Mouse (Mus musculus) lung, embryonic 15.5 days (tissue): ENCODE data around the gene Olfr804. TPM values are rescaled to one million over a fixed set of nuclear protein-coding genes. Genes with fewer than 3 reads are reported as not detected.

ENCODE experiments used
- ATAC-seq: fragments of 200-750 bp; cut with Nextera tagmentation; 2 replicates; pipeline ENCODE4 v1.8.0; 2017; ENCODE audit warnings: moderate number of reproducible peaks, borderline replicate concordance; ENCODE audit not compliant: low FRiP score, low TSS enrichment; ENCODE audit errors: extremely low read depth
- H3K27ac ChIP-seq: fragments of 300-500 bp; sonication (generic); 2 replicates; pipeline ENCODE4 v1.5.1; 2015; ENCODE audit warnings: moderate library complexity, mild to moderate bottlenecking, inconsistent platforms
- H3K27me3 ChIP-seq: fragments of 300-500 bp; sonication (generic); 2 replicates; pipeline ENCODE4 v1.6.1; 2015; ENCODE audit warnings: inconsistent platforms
- H3K36me3 ChIP-seq: fragments of 300-500 bp; sonication (generic); 2 replicates; pipeline ENCODE4 v1.6.1; 2015; ENCODE audit warnings: inconsistent platforms
- H3K4me1 ChIP-seq: fragments of 300-500 bp; sonication (generic); 2 replicates; pipeline ENCODE4 v1.6.1; 2015; ENCODE audit warnings: inconsistent platforms
- H3K4me2 ChIP-seq: fragments of 300-500 bp; sonication (generic); 2 replicates; pipeline ENCODE4 v1.6.1; 2015; ENCODE audit warnings: inconsistent platforms, mild to moderate bottlenecking, moderate library complexity
- H3K4me3 ChIP-seq: fragments of 300-500 bp; sonication (generic); 2 replicates; pipeline ENCODE4 v1.5.1; 2015; ENCODE audit warnings: mild to moderate bottlenecking, inconsistent platforms
- H3K9ac ChIP-seq: fragments of 300-500 bp; sonication (generic); 2 replicates; pipeline ENCODE4 v1.6.1; 2015; ENCODE audit warnings: inconsistent platforms
- H3K9me3 ChIP-seq: fragments of 300-500 bp; sonication (generic); 2 replicates; pipeline ENCODE4 v1.6.1; 2016; ENCODE audit warnings: inconsistent platforms
- WGBS: fragments of 180-500 bp; shearing (Covaris S2); methylation state at CpG from one replicate; pipeline ENCODE4 v1.1.7; 2015; 5-methylcytosine and 5-hydroxymethylcytosine counted together
- microRNA-seq: library from miRNA; unstranded; fragments of <30 nt; microRNA quantifications from one replicate; pipeline ENCODE4, GENCODE M21; 2016
- polyA plus RNA-seq: library from polyadenylated mRNA; unstranded; fragments of >200 nt; fragmentation: Nextera tagmentation; extraction: Ambion mirVana; gene quantifications from 2 replicates; pipeline ENCODE4 v1.2.1, GENCODE M21; 2015

The Olfr804 gene
- not detected in 2 replicates for polyA plus RNA-seq

GRCm38 (mm10) chr10:129702910-129703309 lies at the start of gene Olfr804:
Gene Olfr804 (plus strand): TSS chr10:129703210.
- ATAC-seq = no peak

DNA sequence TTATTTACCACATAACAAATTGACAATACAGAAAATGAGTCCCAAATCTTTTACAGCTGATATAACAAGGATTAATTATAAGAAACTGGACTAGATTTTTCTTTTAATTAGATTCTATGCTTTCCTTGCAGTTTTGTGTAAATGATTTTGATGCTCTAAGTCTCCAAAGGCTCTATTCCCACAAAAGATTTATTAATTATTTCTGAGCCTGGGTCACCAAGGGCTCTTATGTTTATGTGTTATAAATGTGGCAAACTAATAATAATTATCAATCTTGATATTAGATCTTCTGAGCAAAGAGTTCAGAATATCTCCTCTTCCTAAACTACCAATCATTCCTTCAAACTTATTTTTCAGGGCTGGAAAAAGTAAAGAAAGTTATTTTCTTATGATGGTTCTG lies 45.6 kb upstream of the Olfr804 start, which contains the start of gene Olfr800:
Gene Olfr800 (plus strand): TSS at position 301 of the 400 bp plus-strand sequence.
- H3K9me3 ChIP-seq = no peaks in the 10 kb centered on the region
- H3K4me3 ChIP-seq = no peak within 1 kb of the TSS
- no peaks in the 10 kb centered on the region for H3K36me3 ChIP-seq
- no peak within 1 kb of the TSS for H3K9ac ChIP-seq
- ATAC-seq = no peak
- no peak within 1 kb of the TSS for H3K4me2 ChIP-seq
- H3K27me3 ChIP-seq = no peaks in the 10 kb centered on the region
- H3K27ac ChIP-seq = no peak within 1 kb of the TSS
- no peaks in the 10 kb centered on the region for H3K4me1 ChIP-seq

More at GRCm38 (mm10) chr10:129702910-129703309, at the start of gene Olfr804:
- no peak within 1 kb of the TSS for H3K9ac ChIP-seq
- H3K4me3 ChIP-seq = no peak within 1 kb of the TSS
- H3K27ac ChIP-seq = no peak within 1 kb of the TSS
- H3K27me3 ChIP-seq = no peaks in the 10 kb centered on the region
- no peaks in the 10 kb centered on the region for H3K36me3 ChIP-seq
- no peaks in the 10 kb centered on the region for H3K9me3 ChIP-seq
- H3K4me1 ChIP-seq = no peaks in the 10 kb centered on the region
- no peak within 1 kb of the TSS for H3K4me2 ChIP-seq

GRCm38 (mm10) chr10:129673765-129674164 lies 29.2 kb upstream of the Olfr804 start, which contains the start of gene Olfr801:
Gene Olfr801 (minus strand): TSS chr10:129673865.
- Histone ChIP-seq H3K36me3 (no peaks in the 10 kb centered on the region), H3K4me3 (no peak within 1 kb of the TSS), H3K9ac (no peak within 1 kb of the TSS), H3K27ac (no peak within 1 kb of the TSS), H3K27me3 (no peaks in the 10 kb centered on the region), H3K4me2 (no peak within 1 kb of the TSS), H3K4me1 (no peaks in the 10 kb centered on the region), H3K9me3 (no peaks in the 10 kb centered on the region)
- 42% methylated on average over 1 of the region's 1 CpGs for WGBS
- no peak for ATAC-seq

GRCm38 (mm10) chr10:129688069-129688468 lies 14.9 kb upstream of the Olfr804 start, which contains the start of gene Olfr802:
Gene Olfr802 (minus strand): TSS chr10:129688169.
- Histone ChIP-seq H3K36me3 (no peaks in the 10 kb centered on the region), H3K9ac (no peak within 1 kb of the TSS), H3K4me2 (no peak within 1 kb of the TSS), H3K4me3 (no peak within 1 kb of the TSS), H3K27ac (no peak within 1 kb of the TSS), H3K9me3 (no peaks in the 10 kb centered on the region), H3K4me1 (no peaks in the 10 kb centered on the region), H3K27me3 (no peaks in the 10 kb centered on the region)
- ATAC-seq = no peak
- WGBS = 39% methylated on average over 1 of the region's 1 CpGs

DNA sequence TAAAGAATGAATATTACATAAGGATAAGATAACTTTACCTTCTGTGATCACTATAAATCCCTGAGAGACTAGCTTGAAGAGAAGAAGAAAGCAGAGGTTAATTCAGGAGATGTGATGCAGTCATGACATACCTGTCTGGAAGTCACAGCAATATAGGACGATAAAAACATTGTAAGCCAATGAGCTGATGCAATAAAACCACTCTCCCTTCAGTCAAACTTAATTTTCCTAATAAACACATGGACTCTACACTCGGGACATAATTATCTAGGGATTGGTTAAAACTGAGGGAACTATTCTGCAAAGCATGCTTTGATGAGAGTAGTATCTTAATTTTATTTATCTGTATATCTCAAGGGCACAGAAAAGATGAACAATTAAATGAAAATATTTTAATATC lies 8.8 kb upstream of the Olfr804 start, which contains the start of gene Olfr803:
Gene Olfr803 (minus strand): TSS at position 101 of the 400 bp plus-strand sequence.
- ATAC-seq = no peak
- Histone ChIP-seq H3K27ac (no peak within 1 kb of the TSS), H3K9me3 (no peaks in the 10 kb centered on the region), H3K4me1 (no peaks in the 10 kb centered on the region), H3K4me2 (no peak within 1 kb of the TSS), H3K4me3 (no peak within 1 kb of the TSS), H3K27me3 (no peaks in the 10 kb centered on the region), H3K9ac (no peak within 1 kb of the TSS), H3K36me3 (no peaks in the 10 kb centered on the region)
- WGBS = 71% methylated on average over 2 of the region's 2 CpGs

DNA sequence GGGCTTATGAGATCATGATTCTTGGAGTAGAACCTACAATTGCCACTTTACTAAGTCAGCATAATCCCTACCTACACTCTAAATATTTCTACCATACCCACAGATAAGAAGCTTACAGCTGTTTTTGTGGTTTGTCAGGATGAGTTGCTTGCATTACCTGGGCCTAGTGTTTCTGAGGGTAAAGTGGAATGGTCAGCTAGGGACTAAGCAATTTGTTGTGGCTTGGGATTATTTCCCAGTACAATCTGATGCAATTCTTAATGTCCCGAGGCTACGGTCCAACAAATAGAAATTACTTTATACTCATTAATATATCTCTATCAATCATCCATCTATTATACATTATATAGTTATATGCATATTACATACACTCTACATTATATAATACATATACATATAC lies 26.3 kb downstream of the Olfr804 start, which contains the start of gene Olfr805:
Gene Olfr805 (minus strand): TSS at position 101 of the 400 bp plus-strand sequence.
- Histone ChIP-seq H3K36me3 (no peaks in the 10 kb centered on the region), H3K4me3 (no peak within 1 kb of the TSS), H3K4me2 (no peak within 1 kb of the TSS), H3K4me1 (no peaks in the 10 kb centered on the region), H3K27me3 (no peaks in the 10 kb centered on the region), H3K9ac (no peak within 1 kb of the TSS), H3K9me3 (no peaks in the 10 kb centered on the region), H3K27ac (no peak within 1 kb of the TSS)
- WGBS = 91% methylated on average over 2 of the region's 2 CpGs
- no peak for ATAC-seq

GRCm38 (mm10) chr10:129741821-129742220 lies 38.8 kb downstream of the Olfr804 start, which contains the start of gene Olfr806:
Gene Olfr806 (minus strand): TSS chr10:129741921.
- no peak for ATAC-seq
- H3K9ac ChIP-seq = no peak within 1 kb of the TSS
- no peak within 1 kb of the TSS for H3K4me3 ChIP-seq

DNA sequence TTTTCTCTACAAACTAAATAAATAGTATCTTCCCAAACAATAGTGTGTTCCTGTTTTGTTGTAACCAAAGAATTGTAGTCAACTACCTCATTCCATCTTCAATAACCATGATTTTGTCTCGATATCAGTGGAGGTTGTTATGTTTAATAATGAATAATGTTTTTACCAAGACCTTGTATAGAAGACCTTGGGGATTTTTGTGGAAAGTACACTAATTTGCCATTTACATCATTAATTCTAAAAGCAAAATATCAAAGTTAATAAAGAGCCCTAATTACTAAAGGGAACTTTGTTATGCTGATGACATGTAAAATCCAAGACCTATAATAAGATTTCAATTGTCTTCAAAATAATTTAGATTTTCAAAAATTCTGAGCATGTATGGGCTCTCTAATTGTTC lies 54.7 kb downstream of the Olfr804 start, which contains the start of gene Olfr807:
Gene Olfr807 (minus strand): TSS at position 101 of the 400 bp plus-strand sequence.
- Histone ChIP-seq H3K9me3 (no peaks in the 10 kb centered on the region), H3K4me3 (no peak within 1 kb of the TSS), H3K27ac (no peak within 1 kb of the TSS), H3K27me3 (no peaks in the 10 kb centered on the region), H3K9ac (no peak within 1 kb of the TSS), H3K4me2 (no peak within 1 kb of the TSS), H3K4me1 (no peaks in the 10 kb centered on the region), H3K36me3 (no peaks in the 10 kb centered on the region)
- 84% methylated on average over 1 of the region's 1 CpGs for WGBS
- no peak for ATAC-seq

More at GRCm38 (mm10) chr10:129741821-129742220, 38.8 kb downstream of the Olfr804 start, which contains the start of gene Olfr806:
- Histone ChIP-seq H3K27me3 (no peaks in the 10 kb centered on the region), H3K4me2 (no peak within 1 kb of the TSS), H3K4me1 (no peaks in the 10 kb centered on the region), H3K27ac (no peak within 1 kb of the TSS), H3K9me3 (no peaks in the 10 kb centered on the region), H3K36me3 (no peaks in the 10 kb centered on the region)

Small RNA genes within 50 kb of the gene (microRNA-seq; reads per million reads assigned to microRNA genes)
- gene Gm24485 = not detected

Other genes with a start within 250 kb of the Olfr804 start
- not detected in 2 replicates for gene Olfr787, start 241.3 kb upstream of the Olfr804 start, polyA plus RNA-seq
- not detected in 2 replicates for gene Olfr788, start 232.2 kb upstream of the Olfr804 start, polyA plus RNA-seq
- not detected in 2 replicates for gene Olfr789, start 218.5 kb upstream of the Olfr804 start, polyA plus RNA-seq
- not detected in 2 replicates for gene Olfr790, start 204.7 kb upstream of the Olfr804 start, polyA plus RNA-seq
- gene Olfr791, start 181.4 kb upstream of the Olfr804 start, polyA plus RNA-seq = not detected in 2 replicates
- gene Olfr792, start 164.0 kb upstream of the Olfr804 start, polyA plus RNA-seq = not detected in 2 replicates
- gene Olfr794, start 135.6 kb upstream of the Olfr804 start, polyA plus RNA-seq = not detected in 2 replicates
- gene Olfr796, start 90.6 kb upstream of the Olfr804 start, polyA plus RNA-seq = not detected in 2 replicates
- gene Olfr798, start 75.3 kb upstream of the Olfr804 start, polyA plus RNA-seq = not detected in 2 replicates
- gene Olfr799, start 65.7 kb upstream of the Olfr804 start, polyA plus RNA-seq = not detected in 2 replicates
- not detected in 2 replicates for gene Olfr800, start 45.5 kb upstream of the Olfr804 start, polyA plus RNA-seq
- gene Olfr801, start 29.3 kb upstream of the Olfr804 start, polyA plus RNA-seq = not detected in 2 replicates
- not detected in 2 replicates for gene Olfr802, start 15.0 kb upstream of the Olfr804 start, polyA plus RNA-seq
- not detected in 2 replicates for gene Olfr803, start 8.9 kb upstream of the Olfr804 start, polyA plus RNA-seq
- not detected in 2 replicates for gene Olfr805, start 26.2 kb downstream of the Olfr804 start, polyA plus RNA-seq
- gene Olfr806, start 38.7 kb downstream of the Olfr804 start, polyA plus RNA-seq = not detected in 2 replicates
- gene Olfr807, start 54.6 kb downstream of the Olfr804 start, polyA plus RNA-seq = not detected in 2 replicates
- gene Olfr808, start 62.3 kb downstream of the Olfr804 start, polyA plus RNA-seq = not detected in 2 replicates
- not detected in 2 replicates for gene Olfr809, start 71.4 kb downstream of the Olfr804 start, polyA plus RNA-seq
- not detected in 2 replicates for gene Olfr810, start 91.7 kb downstream of the Olfr804 start, polyA plus RNA-seq
- gene Olfr811, start 101.2 kb downstream of the Olfr804 start, polyA plus RNA-seq = not detected in 2 replicates
- not detected in 2 replicates for gene Olfr812, start 142.9 kb downstream of the Olfr804 start, polyA plus RNA-seq
- not detected in 2 replicates for gene Olfr813, start 152.2 kb downstream of the Olfr804 start, polyA plus RNA-seq
- not detected in 2 replicates for gene Olfr814, start 176.6 kb downstream of the Olfr804 start, polyA plus RNA-seq
- gene Olfr815, start 202.7 kb downstream of the Olfr804 start, polyA plus RNA-seq = not detected in 2 replicates
- gene Olfr816, start 212.4 kb downstream of the Olfr804 start, polyA plus RNA-seq = not detected in 2 replicates
- not detected in 2 replicates for gene Olfr818, start 245.9 kb downstream of the Olfr804 start, polyA plus RNA-seq